Mouse (Mus musculus) fat pad, adult 2 months (tissue): Measurements from ENCODE around the gene Gm49373.
A peak's percentile ranks its signal among the peaks of the same experiment; 100 is the strongest.
"Not testable (repeated sequence)": the region's sequence is repeated elsewhere in the genome, so short reads cannot be mapped to it uniquely, and the experiment has no call there.

Experiments
- DNase-seq: peaks from one replicate; pipeline ENCODE4 v3.0.0-alpha.2; 2011; ENCODE audit warnings: low read depth, low spot score; ENCODE audit errors: extremely low read depth

Gene Gm49373

GRCm38 (mm10) chr9:21074173-21074572 is 1.3 kb upstream of the Gm49373 start:
- no peak for DNase-seq

GRCm38 (mm10) chr9:21072641-21073040 is 255 bp downstream of the Gm49373 start:
- DNase-seq = no peak

GRCm38 (mm10) chr9:21067006-21067684 is 5.8 kb downstream of the Gm49373 start, which contains the start of gene Zglp1:
Gene Zglp1 (minus strand): TSS chr9:21067093.
- DNase-seq = no peak

- DNase-seq = no peak
These were observed 10.0 kb downstream of the Gm49373 start for GRCm38 (mm10) chr9:21062928-21063327.

- DNase-seq = no peak
These were observed 21.3 kb downstream of the Gm49373 start for GRCm38 (mm10) chr9:21051578-21051977.

GRCm38 (mm10) chr9:21045235-21045634 is 27.7 kb downstream of the Gm49373 start:
- DNase-seq = no peak

- not testable (repeated sequence) for DNase-seq
These were observed 28.1 kb downstream of the Gm49373 start for GRCm38 (mm10) chr9:21044785-21045184.

GRCm38 (mm10) chr9:21043563-21043962 is 29.3 kb downstream of the Gm49373 start:
- no peak for DNase-seq

GRCm38 (mm10) chr9:21041308-21041707 is 31.6 kb downstream of the Gm49373 start:
- no peak for DNase-seq

- DNase-seq = no peak
These were observed 33.1 kb downstream of the Gm49373 start for GRCm38 (mm10) chr9:21039779-21040178.

- no peak for DNase-seq
These were observed 35.4 kb downstream of the Gm49373 start for GRCm38 (mm10) chr9:21037481-21037891.

- no peak for DNase-seq
These were observed 36.2 kb downstream of the Gm49373 start for GRCm38 (mm10) chr9:21036666-21037065.

- DNase-seq = no peak
These were observed 36.7 kb downstream of the Gm49373 start for GRCm38 (mm10) chr9:21036161-21036560.

GRCm38 (mm10) chr9:21035586-21035985 is 37.3 kb downstream of the Gm49373 start:
- no peak for DNase-seq

- no peak for DNase-seq
These were observed 38.3 kb downstream of the Gm49373 start for GRCm38 (mm10) chr9:21034481-21035085.

GRCm38 (mm10) chr9:21033136-21033535 is 39.8 kb downstream of the Gm49373 start:
- DNase-seq = no peak

- DNase-seq = no peak
These were observed 40.4 kb downstream of the Gm49373 start for GRCm38 (mm10) chr9:21032491-21032890.

- no peak for DNase-seq
These were observed 41.0 kb downstream of the Gm49373 start, which contains the start of gene Icam5 for GRCm38 (mm10) chr9:21031896-21032351. Gene Icam5 (plus strand): TSS chr9:21032073.

GRCm38 (mm10) chr9:21031251-21031895 is 41.5 kb downstream of the Gm49373 start:
- no peak for DNase-seq

- peak; percentile 61 for DNase-seq
These were observed 42.1 kb downstream of the Gm49373 start for GRCm38 (mm10) chr9:21030781-21031250.

GRCm38 (mm10) chr9:21030055-21030600 is 42.8 kb downstream of the Gm49373 start:
- DNase-seq = no peak
